Mouse (Mus musculus): ENCODE results near the gene Sept4.

DNA sequence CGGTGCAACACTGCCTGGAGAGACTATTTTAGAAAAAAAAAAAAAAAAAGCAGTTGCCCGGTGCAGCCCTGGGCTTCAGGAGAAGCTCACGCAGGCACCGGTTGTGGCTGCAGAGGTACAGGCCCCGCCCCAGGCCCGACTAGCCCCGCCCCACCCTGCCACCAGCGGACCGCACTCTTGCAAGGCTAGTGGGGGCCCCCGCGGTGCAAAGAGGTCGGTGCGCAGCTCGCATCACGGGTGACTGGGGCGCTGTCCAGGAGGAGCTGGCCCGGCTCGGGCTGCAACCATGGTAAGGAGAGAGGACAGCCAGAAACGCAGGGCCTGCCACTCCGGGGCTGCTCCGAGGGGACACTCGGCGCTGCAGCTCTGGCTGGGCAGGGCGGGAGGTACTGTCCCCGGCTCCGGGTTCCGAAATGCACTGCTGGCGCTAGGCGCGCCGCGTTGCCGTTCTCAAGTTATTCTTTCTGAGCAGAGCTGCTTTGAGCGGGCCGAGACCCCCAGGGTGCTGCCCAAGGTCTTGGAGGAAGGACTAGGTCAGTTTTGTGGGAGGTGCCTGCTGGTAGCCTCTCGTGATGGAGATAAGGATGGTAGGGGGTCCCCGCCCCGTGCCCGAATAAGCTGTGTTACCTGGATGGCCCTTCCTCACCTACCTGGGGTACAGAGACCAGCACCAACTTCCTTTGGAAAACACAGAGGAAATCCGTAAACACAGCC, 9.7 kb downstream of the Sept4 start:
- TF ChIP-seq POLR2A (IDR thresholded peaks at IDR 0.05; ENCODE audit: borderline replicate concordance, insufficient read depth, low read length) (peak; percentile 57), CTCF (IDR thresholded peaks at IDR 0.05; ENCODE audit: borderline replicate concordance, insufficient read depth, low read depth, low read length) (no peak)
